Mouse (Mus musculus) testis, postnatal 10 days (tissue): ENCODE data around the gene Rhcg.

Experiments used
- DNase-seq: peaks from one replicate; pipeline ENCODE4 v3.0.0; 2021; ENCODE audit warnings: low spot score

Gene Rhcg

DNA sequence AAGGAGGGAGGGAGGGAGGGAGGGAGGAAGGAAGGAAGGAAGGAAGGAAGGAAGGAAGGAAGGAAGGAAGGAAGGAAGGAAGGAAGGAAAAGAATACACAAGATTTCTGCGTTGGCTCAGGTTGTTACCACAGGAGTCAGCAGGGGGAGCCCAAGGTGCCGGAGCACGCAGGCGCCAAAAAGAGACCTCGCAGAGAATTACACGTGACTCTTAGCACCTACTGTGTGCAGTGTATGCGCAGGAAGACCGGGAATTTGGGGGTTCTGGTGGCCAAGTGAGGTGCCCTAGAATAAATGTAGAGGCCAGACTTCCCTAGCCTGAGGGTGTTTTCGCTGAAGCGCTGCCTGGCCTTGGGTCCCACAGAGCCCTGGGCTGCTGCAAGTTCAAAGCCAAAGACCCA lies 64.8 kb downstream of the Rhcg start:
- DNase-seq = no peak

DNA sequence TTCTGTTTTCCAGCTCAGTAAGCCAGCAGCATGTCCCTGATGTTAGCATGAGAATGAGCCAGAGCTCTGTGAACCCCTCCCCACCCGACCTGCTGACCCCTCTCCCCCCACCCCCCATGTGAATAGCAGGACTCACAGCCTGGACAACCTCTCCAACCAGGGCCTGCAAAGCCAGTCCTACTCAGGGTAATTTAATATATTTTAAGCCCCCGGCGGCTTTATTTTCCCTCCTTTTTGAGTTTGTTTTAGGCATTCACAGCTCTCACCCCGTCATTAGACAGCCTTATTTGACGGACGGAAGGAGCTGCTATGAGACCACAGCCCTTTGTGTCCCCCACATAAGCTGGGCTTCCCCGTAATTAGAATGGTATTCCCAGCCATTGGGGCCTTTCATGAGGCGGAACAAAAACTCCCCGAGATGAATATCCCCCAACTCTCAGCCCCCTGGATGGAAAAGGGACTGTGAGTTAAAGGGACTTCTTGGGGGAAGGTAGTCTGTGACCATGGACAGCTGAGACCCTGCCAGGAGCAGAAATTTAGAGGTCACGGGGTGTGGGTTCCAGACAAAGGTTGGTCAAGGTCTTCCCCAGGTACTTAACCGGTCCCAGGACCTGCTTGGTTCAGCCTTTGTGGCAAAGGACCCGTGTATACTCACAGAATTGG lies 68.4 kb downstream of the Rhcg start:
- no peak for DNase-seq

DNA sequence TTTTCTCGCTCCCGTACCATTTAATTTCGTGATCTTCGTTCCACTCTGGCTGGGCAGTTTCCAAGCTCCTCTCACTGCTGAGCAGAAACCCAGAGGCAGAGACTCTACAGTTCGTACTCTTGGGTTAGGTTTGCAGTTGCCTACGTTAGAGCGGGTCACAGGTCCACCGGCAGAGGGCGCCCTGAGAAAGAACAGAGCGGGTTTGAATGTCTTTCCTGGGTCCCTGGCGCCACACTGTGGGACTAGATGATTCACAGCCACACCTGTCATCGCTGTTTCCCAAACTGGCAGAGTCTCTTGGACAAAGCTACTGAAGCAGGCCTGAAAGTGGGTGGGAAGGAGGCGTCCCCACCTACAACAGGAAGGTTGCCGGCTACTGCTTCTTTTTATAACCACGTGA lies 70.4 kb downstream of the Rhcg start:
- DNase-seq = peak; percentile 93

DNA sequence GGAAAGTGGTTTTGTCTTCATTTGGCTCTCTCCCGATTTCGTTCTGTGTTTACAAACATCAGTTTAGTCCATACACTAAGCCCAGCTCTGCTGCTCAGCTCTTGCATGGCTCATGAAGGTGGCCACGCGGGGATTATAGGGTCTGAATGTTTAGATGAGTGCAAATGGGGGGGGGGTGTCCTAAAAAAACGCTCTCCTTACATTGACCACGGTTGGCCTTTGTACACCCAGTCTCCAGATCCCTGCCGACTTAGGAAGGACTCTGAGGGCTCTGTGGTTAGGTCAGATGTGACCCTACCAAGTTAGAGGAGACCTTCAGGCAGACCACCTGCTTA lies 72.4 kb downstream of the Rhcg start:
- no peak for DNase-seq

DNA sequence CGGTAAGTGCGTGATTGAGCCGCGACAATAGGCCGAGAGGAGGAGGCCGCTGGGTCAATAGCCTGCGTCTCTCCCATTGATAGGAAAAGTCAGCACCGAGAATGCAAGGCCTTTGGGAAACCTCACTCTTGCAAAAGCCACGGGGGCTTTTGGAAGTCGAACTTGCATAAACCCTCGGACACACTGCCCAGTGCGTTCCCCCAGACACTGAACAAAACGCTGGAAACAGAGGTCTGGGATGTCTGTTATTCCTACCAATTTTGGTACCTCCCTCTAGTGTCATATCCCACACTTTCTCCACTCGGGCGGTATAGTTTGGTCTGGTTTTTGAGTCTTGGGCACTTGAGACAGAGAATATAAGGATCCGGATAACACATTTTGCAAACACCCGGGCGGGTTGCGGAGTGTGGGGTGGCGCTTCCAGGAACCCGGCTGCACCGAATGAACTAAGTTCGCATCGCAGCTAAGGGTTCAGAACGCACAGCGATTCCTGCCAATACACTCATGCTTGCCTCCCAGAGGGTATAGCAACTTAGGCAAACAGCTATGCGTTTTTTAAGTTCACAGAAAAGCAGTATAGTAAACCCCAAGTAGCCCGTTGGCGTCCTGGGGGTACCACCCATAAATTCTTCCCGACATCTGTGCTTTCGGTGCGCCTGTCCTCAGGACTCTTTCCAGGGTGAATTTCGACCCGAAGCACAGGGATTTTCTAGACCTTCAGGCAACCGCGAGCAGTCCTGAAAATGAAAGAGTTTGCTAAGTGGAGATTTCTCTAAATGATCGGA lies 73.0 kb downstream of the Rhcg start:
- DNase-seq = no peak
